Mouse (Mus musculus): Measurements from ENCODE around the gene Fstl4.
A peak's percentile ranks its signal among the peaks of the same experiment; 100 is the strongest.

Fstl4 gene

GRCm38 (mm10) chr11:52914431-52914830 is 150.0 kb downstream of the Fstl4 start:
- no peak for DNase-seq (ENCODE audit: low spot score in 2 of 2)

DNA sequence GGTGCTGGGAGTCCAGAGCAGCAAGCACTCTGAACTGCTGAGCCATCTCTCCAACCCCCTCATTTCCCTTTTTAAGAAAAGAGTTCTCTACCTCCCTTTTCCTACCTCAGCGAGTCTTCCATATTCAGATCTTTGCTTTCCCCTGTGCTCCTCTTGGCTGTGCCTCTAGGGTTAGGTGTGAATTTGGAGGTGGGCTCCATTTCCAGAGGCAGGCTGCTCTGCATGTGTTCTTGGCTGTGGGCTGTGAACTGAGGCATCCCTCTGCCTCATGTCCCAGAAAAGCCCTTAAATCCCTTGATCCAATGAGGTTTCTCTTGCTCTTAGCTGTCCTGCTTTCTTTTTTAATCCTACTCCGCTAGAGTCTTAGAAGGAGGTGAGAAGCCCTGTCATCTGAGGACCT is 151.2 kb downstream of the Fstl4 start:
- no peak for DNase-seq (ENCODE audit: low spot score in 2 of 2)

GRCm38 (mm10) chr11:52919231-52919960 is 155.0 kb downstream of the Fstl4 start:
- peak in 1 of 2 experiments; percentile 27 for DNase-seq (ENCODE audit: low spot score in 2 of 2)

DNA sequence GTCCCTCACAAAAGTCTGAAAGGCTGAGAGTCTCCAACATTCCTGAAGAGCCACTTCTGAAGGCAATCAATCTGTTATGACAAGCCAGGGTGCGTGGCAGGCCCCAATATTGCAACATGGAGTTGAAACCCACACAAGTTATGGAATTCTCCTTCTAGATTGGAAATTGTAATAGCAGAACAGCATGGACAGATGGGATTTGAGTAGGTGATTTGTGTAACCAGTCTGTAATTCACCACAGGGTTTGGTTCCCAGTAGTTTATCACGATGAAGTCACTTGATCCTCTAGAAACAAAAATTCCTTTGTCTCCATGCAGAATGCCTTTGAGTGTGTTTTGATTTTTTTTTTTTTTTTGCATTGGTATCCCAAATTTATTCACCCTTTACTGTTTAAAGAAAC is 159.8 kb downstream of the Fstl4 start:
- no peak for DNase-seq (ENCODE audit: low spot score in 2 of 2)

DNA sequence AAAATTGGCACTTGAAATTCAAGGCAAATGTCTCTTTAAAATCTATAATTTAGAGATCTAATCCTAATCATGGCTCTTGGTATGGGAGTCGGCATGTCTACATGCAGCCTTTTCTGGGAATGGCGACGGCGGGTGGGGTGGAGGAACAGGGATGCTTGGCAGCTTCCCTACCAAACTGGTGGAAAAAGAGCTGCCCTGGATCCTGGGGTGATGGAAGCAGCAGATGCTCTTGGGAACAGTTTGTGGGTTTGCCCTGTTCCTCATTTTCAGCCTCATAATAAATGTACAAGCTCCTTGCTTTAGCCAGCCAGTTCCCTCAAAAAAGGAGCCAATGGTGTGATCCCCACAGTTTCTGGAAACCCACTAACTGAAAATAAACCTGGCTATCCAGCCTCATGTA is 163.9 kb downstream of the Fstl4 start:
- no peak for DNase-seq (ENCODE audit: low spot score in 2 of 2)

DNA sequence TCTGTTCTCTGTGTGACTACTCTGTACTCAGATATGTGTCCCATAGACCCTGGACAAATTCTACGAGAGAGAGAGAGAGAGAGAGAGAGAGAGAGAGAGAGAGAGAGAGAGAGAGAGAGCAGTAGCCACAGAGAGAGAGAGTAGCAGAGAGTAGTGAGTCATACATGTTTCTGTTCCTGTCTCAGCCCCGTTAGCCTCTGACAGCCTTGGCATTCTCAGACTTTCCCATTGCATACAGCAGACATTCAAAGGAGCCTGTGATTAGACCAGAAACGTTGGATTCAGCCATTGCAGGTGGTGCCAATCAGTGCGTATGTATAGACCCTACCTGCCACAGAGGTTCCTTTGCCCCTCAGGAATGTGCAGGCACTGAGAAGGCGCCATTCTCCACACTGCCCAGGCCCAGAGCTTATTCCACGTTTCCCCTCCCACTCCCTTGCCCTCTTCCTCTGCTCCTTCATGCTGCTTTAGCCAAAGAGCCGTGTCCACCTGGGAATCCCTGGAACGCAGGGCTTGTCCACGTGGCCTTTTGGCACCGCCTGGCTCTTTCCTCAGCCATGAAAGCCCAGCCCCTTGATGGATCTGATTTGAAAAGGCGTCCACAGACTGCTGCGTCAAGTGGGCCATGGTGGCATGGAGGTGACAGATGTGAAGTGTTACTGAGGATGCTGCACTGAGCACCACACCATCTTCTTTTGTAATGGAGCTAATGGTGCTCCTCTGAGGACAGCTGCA is 175.1 kb downstream of the Fstl4 start:
- DNase-seq (ENCODE audit: low spot score in 2 of 2), result no peak

- DNase-seq (ENCODE audit: low spot score in 2 of 2), result no peak
Measured at GRCm38 (mm10) chr11:52942967-52943366, 178.5 kb downstream of the Fstl4 start.

DNA sequence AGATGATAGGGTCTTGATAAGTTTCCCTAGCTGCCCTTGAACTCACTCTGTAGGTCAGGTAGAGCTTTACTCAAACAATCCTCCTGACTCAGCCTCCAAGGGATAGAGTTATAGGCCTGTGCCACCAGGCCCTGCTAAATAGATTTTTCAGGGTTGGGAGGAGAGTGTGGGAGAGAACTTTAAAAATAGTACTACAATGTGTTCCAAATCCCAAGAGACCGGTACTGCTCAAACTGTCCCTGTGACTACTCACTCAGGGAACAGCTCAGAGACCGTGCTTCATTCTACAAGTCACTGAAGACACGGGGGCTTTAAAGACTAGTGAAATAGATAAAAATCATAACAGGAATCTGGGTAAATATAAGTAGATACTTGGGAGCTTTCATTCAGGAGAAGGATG is 190.6 kb downstream of the Fstl4 start:
- DNase-seq (ENCODE audit: low spot score in 2 of 2), result no peak

DNA sequence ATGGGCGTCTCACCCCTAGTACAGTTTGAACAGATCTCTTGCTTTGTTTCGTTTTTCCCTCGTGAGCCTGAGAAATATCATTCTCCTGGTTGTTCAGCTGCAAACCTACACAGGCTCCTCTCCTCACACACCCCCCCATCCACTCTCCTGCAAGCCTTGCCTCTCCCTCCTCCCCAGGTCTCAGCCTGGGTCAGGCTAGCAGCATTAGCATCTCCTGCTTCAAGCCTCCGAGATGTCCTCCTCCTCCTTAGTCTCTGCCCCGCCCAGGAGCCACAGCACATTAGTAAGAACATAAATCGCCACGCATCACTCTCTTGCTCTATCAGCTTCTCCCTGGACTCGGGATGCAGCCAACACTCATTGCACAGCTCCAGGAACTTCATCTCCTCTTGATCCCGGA is 204.4 kb downstream of the Fstl4 start:
- no peak for DNase-seq (ENCODE audit: low spot score in 2 of 2)

DNA sequence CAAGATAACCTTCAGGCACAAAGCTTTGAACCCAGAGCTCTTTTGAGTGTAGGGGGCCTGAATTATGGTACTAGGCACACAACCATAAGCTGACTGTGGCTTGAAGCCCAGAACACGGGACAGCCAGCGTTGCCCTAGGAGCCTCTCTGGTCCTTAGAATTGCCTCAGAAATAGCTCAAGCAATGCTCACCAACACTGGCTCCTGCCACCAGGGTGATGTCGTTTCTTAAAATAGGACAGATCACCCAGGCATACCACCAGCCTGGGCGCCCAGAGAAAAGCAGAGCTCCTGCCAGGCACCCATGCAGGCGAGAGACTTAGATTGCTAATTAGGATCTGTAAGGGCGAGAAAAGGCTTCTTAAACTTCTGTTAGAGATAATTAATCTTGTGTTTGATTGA is 206.0 kb downstream of the Fstl4 start:
- DNase-seq (ENCODE audit: low spot score in 2 of 2), result no peak

DNA sequence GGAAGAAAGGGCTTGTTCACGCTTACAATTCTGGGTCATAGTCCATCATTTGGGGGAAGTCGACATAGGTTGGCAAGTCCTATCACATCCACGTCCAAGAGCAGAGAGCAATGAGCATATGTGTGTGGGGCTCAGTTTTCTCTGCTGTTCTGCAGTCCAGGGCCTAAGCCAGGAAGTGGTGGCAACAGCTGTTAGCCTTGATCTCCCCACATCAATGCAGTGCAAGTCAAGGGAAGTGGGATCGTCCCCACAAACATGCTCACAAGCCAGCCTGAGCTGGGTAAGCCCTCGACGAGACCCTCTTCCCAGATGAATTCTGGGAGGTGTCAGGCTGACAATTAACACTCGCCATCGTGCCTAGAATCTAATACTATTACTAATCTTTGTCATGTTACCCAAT is 222.6 kb downstream of the Fstl4 start:
- no peak for DNase-seq (ENCODE audit: low spot score in 2 of 2)

DNA sequence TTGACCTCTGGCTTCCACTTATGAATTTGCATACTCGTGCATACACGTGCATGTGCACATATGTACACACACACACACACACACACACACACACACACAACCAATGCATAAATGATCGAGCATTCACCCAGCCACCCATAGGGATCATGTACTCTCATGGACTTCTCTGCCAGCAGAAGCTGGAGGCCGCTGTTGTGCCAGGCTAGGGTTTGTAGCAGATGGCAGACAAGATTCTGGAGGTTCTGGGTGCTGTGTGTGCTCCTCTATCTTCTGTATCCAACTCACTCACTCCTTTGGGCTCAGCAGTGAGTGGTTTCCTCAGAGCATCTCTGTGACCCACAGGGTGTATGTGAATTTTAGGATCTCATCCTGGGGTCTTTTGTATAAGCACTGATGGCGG is 230.3 kb downstream of the Fstl4 start:
- DNase-seq (ENCODE audit: low spot score in 2 of 2), result no peak

- DNase-seq (ENCODE audit: low spot score in 2 of 2), result no peak
Measured at GRCm38 (mm10) chr11:52996434-52997093, 232.1 kb downstream of the Fstl4 start.

DNA sequence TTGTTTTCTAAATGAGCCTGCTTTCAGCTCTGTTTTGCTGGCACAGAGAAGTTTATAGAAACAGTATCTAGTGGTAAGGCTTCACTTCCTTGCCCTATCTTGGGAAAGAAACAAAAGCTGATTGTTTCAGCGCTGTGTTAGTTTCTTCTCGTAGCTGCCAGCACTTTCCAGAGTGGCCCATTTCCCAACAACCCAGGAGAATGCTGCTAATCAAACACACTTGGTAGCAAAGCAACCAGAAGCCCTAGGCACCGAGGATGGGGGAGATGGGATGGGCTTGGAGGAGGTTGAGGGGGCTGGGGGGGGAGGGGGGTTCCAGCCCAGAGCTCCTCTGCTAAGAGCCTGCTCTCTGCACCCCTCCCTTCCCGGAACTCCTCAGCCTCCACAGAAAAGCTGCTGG is 233.0 kb downstream of the Fstl4 start:
- DNase-seq (ENCODE audit: low spot score in 2 of 2), result no peak

DNA sequence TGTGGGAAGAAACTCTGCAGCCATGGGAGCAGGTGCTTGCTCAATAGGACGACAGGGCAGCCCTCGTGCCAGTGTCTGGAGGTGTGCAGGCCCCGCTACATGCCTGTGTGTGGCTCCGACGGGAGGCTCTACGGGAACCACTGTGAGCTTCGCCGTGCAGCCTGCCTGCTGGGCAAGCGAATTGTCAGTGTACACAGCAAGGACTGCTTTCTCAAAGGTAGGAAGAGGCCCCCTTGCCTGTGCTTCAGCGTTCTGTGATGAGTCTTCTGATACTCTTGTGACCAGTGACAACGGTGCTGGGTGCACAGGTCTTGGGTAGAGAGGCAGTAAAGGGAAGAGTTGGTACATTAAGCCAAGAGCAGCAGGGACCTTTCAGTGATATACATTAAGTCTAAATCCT is 235.8 kb downstream of the Fstl4 start:
- DNase-seq (ENCODE audit: low spot score in 2 of 2), result no peak

GRCm38 (mm10) chr11:53003361-53003760 is 238.9 kb downstream of the Fstl4 start:
- no peak for DNase-seq (ENCODE audit: low spot score in 2 of 2)

DNA sequence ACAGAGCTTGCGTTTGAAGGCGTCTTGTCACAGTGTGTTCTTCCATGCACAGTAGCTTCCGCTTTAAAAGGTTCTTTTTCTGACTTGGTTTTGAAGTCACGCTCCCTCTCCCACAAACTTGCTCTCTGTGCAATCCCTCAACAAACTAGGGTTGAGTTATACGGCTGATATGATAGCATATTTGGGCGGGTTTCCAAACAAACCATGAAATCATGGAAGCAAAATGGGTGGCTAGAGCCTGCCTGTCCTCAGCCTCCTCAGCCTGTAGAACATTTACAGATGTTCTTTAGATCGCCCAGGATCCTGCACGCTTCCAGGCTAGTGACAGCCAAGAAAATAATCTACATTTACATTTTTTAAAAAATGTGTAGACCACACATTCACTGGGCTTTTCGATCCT is 239.4 kb downstream of the Fstl4 start:
- DNase-seq (ENCODE audit: low spot score in 2 of 2), result no peak

DNA sequence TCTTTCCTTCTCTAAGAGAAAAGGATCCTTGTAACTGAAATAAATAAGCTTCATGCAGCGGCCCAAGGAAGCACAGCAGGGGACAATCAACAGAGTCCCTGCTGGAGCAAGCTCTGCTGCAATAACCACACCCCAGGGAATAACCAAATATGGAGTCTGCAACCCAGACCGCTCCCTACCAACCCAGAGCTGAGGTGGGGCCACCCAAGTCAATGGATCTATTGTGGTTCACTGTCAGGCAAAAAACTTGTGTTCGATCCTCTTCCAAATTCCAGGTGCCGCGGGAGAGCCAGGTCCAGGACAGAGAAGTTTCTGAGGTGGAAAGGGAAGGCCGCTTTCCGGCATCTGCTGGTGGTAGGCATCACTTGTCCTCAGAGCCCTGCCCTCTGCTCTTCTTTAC is 245.2 kb downstream of the Fstl4 start:
- no peak for DNase-seq (ENCODE audit: low spot score in 2 of 2)

- no peak for DNase-seq (ENCODE audit: low spot score in 2 of 2)
Measured at GRCm38 (mm10) chr11:53011996-53012505, 247.6 kb downstream of the Fstl4 start.

- no peak for DNase-seq (ENCODE audit: low spot score in 2 of 2)
Measured at GRCm38 (mm10) chr11:53013906-53014305, 249.5 kb downstream of the Fstl4 start.

- DNase-seq (ENCODE audit: low spot score in 2 of 2), result no peak
Measured at GRCm38 (mm10) chr11:53016358-53017021, 252.1 kb downstream of the Fstl4 start.

DNA sequence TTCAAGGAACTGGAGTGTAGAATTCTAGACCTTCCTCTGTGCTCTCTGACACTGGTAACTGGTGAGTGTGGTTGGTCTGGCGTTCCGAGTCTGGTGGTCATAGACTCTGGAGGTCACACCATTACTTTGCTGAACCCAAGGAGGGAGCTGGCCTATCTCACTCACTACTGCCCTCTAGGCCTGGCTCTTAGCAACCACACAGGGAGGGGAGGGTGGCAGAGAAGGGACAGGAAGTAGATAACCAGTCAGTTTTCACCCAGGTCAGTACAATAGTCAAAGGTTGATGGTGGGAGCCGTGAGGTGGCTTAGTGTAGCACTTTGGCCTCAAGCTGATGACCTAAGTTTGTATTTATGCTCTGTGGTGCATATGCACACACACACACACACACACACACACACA is 255.1 kb downstream of the Fstl4 start:
- no peak for DNase-seq (ENCODE audit: low spot score in 2 of 2)

Measured in frontal cortex, postnatal 10 days (tissue).